Mouse (Mus musculus): ENCODE data around the gene Pygl.
"Not testable (repeated sequence)": the region's sequence is repeated elsewhere in the genome, so short reads cannot be mapped to it uniquely, and the experiment has no call there.

Pygl gene

GRCm38 (mm10) chr12:70228155-70228554 lies 3.1 kb downstream of the Pygl start:
- intact Hi-C loops (cut with DNase I): no loop called here

GRCm38 (mm10) chr12:70227121-70227932 lies 4.0 kb downstream of the Pygl start:
- intact Hi-C loops (cut with DNase I): no loop called here

GRCm38 (mm10) chr12:70226655-70227054 lies 4.6 kb downstream of the Pygl start:
- intact Hi-C loops (cut with DNase I): no loop called here

- intact Hi-C loops (cut with DNase I): no loop called here
Measured at GRCm38 (mm10) chr12:70223331-70223730, 8.0 kb downstream of the Pygl start.

- intact Hi-C loops (cut with DNase I): no loop called here
Measured at GRCm38 (mm10) chr12:70221425-70221824, 9.9 kb downstream of the Pygl start.

- intact Hi-C loops (cut with DNase I): no loop called here
Measured at GRCm38 (mm10) chr12:70218795-70219540, 12.3 kb downstream of the Pygl start.

- intact Hi-C loops (cut with DNase I): no loop called here
Measured at GRCm38 (mm10) chr12:70216229-70216800, 15.0 kb downstream of the Pygl start.

- intact Hi-C loops (cut with DNase I): no loop called here
Measured at GRCm38 (mm10) chr12:70214281-70214680, 17.0 kb downstream of the Pygl start.

- intact Hi-C loops (cut with DNase I): no loop called here
Measured at GRCm38 (mm10) chr12:70213601-70214000, 17.7 kb downstream of the Pygl start.

- intact Hi-C loops (cut with DNase I): no loop called here
Measured at GRCm38 (mm10) chr12:70212501-70212900, 18.8 kb downstream of the Pygl start.

- intact Hi-C loops (cut with DNase I): no loop called here
Measured at GRCm38 (mm10) chr12:70208214-70208613, 23.1 kb downstream of the Pygl start.

- intact Hi-C loops (cut with DNase I): no loop called here
Measured at GRCm38 (mm10) chr12:70204433-70204832, 26.9 kb downstream of the Pygl start.

- intact Hi-C loops (cut with DNase I): no loop called here
Measured at GRCm38 (mm10) chr12:70201926-70202529, 29.3 kb downstream of the Pygl start.

GRCm38 (mm10) chr12:70196341-70196740 lies 34.9 kb downstream of the Pygl start:
- intact Hi-C loops (cut with DNase I): no loop called here

- intact Hi-C loops (cut with DNase I): no loop called here
Measured at GRCm38 (mm10) chr12:70195426-70195825, 35.9 kb downstream of the Pygl start.

GRCm38 (mm10) chr12:70192267-70192727 lies 39.0 kb downstream of the Pygl start:
- intact Hi-C loops (cut with DNase I): no loop called here

GRCm38 (mm10) chr12:70184173-70184783 lies 47.0 kb downstream of the Pygl start:
- intact Hi-C loops (cut with DNase I): no loop called here

GRCm38 (mm10) chr12:70183507-70183906 lies 47.8 kb downstream of the Pygl start:
- intact Hi-C loops (cut with DNase I): not testable (repeated sequence)

GRCm38 (mm10) chr12:70169969-70170368 lies 61.3 kb downstream of the Pygl start:
- intact Hi-C loops (cut with DNase I): no loop called here

GRCm38 (mm10) chr12:70167950-70168349 lies 63.3 kb downstream of the Pygl start:
- intact Hi-C loops (cut with DNase I): no loop called here

GRCm38 (mm10) chr12:70164741-70165140 lies 66.5 kb downstream of the Pygl start:
- intact Hi-C loops (cut with DNase I): no loop called here

Measured in adrenal gland (tissue).